Comparison of ENCODE assay signal across 1 mouse cellular context in genomic region chr5:31240637-31241521, GRCm38 (mm10).
A peak's percentile ranks its signal among the peaks of the same experiment; 100 is the strongest.
TF ChIP-seq lines count a peak whose summit lies in the region.

TSS of gene Nrbp1 (plus strand) at chr5:31240864.
TSS of gene Gm9970 (minus strand) at chr5:31241232.

TF ChIP-seq in CH12.LX, 34 proteins besides CTCF, POLR2A, EP300 and RAD21 (continued from another document):
- TF ChIP-seq HCFC1 (IDR thresholded peaks at IDR 0.05; ENCODE audit: low read depth, low read length) (no peak; the same call in none of the 2 replicates), E2F4 (IDR thresholded peaks at IDR 0.05; ENCODE audit: insufficient replicate concordance, low read depth, low read length) (no peak), RCOR1 (conservative IDR thresholded peaks at IDR 0.05; ENCODE audit: low read depth, low read length) (no peak), NELFE (IDR thresholded peaks at IDR 0.05; ENCODE audit: low read depth, low read length) (peak; percentile 80), ZMIZ1 (IDR thresholded peaks at IDR 0.05; ENCODE audit: low read depth, low read length) (no peak), PAX5 (IDR thresholded peaks at IDR 0.05; ENCODE audit: low read length) (no peak), JUN (IDR thresholded peaks at IDR 0.05; ENCODE audit: insufficient read depth, low read depth, low read length) (no peak), ZC3H11A (IDR thresholded peaks at IDR 0.05; ENCODE audit: low read depth, low read length) (no peak), MAFK (IDR thresholded peaks at IDR 0.05; ENCODE audit: insufficient replicate concordance, low read length) (no peak), IRF4 (IDR thresholded peaks at IDR 0.05; ENCODE audit: low read depth, low read length) (no peak; the same call in 1 of the 2 replicates), CHD1 (IDR thresholded peaks at IDR 0.05; ENCODE audit: low read depth, low read length) (no peak), SMC3 (IDR thresholded peaks at IDR 0.05; ENCODE audit: low read depth, low read length) (no peak), ETS1 (conservative IDR thresholded peaks at IDR 0.05; ENCODE audit: low read depth, low read length) (no peak), UBTF (IDR thresholded peaks at IDR 0.05; ENCODE audit: low read depth, low read length) (0 out of 2 replicates have a peak, but pooled peaks have one; percentile 67), CHD2 (IDR thresholded peaks at IDR 0.05; ENCODE audit: low read length) (no peak; the same call in 1 of the 2 replicates), TCF12 (IDR thresholded peaks at IDR 0.05; ENCODE audit: low read depth, low read length) (peak; percentile 66), MAX (IDR thresholded peaks at IDR 0.05; ENCODE audit: low read length) (no peak), USF1 (IDR thresholded peaks at IDR 0.05; ENCODE audit: low read depth, low read length) (no peak)
